Mouse (Mus musculus) hindbrain, embryonic 11.5 days (tissue): ENCODE results near the gene Pm20d1. TPM values are rescaled to one million over a fixed set of nuclear protein-coding genes. Genes with fewer than 3 reads are reported as not detected.

ENCODE experiments used
- ATAC-seq: fragments of 200-750 bp; cut with Nextera tagmentation; 2 replicates; pipeline ENCODE4 v1.8.0; 2017; ENCODE audit warnings: mild to moderate bottlenecking, moderate TSS enrichment, moderate library complexity; ENCODE audit not compliant: low FRiP score
- DNase-seq: peaks from one replicate; pipeline ENCODE4 v3.0.0-alpha.2; 2015; ENCODE audit warnings: low spot score
- H3K27ac ChIP-seq: fragments of 300-500 bp; sonication (generic); 2 replicates; pipeline ENCODE4 v1.5.1; 2014; ENCODE audit warnings: mild to moderate bottlenecking, low read depth, low read length
- H3K27me3 ChIP-seq: fragments of 300-500 bp; sonication (generic); 2 replicates; pipeline ENCODE4 v1.6.1; 2014; ENCODE audit warnings: mild to moderate bottlenecking, low read length, moderate library complexity, mixed read lengths; ENCODE audit not compliant: control insufficient read depth, insufficient read depth
- H3K36me3 ChIP-seq: fragments of 300-500 bp; sonication (generic); 2 replicates; pipeline ENCODE4 v1.6.1; 2014; ENCODE audit warnings: mild to moderate bottlenecking, low read length, moderate library complexity, mixed read lengths; ENCODE audit not compliant: control insufficient read depth, insufficient read depth
- H3K4me1 ChIP-seq: fragments of 300-500 bp; sonication (generic); replicated peaks from 2 replicates; pipeline ENCODE4 v1.6.1; 2014; ENCODE audit warnings: low read length, mixed read lengths; ENCODE audit not compliant: control insufficient read depth, insufficient read depth
- H3K4me2 ChIP-seq: fragments of 300-500 bp; sonication (generic); replicated peaks from 2 replicates; pipeline ENCODE4 v1.6.1; 2014; ENCODE audit warnings: mild to moderate bottlenecking, low read depth, low read length
- H3K4me3 ChIP-seq: fragments of 300-500 bp; sonication (generic); 2 replicates; pipeline ENCODE4 v1.5.1; 2014; ENCODE audit warnings: low read depth, low read length
- H3K9ac ChIP-seq: fragments of 300-500 bp; sonication (generic); 2 replicates; pipeline ENCODE4 v1.6.1; 2014; ENCODE audit warnings: low read depth, low read length
- H3K9me3 ChIP-seq: fragments of 300-500 bp; sonication (generic); 2 replicates; pipeline ENCODE4 v1.6.1; 2016; ENCODE audit warnings: low read length; ENCODE audit not compliant: control insufficient read depth
- WGBS: fragments of 180-500 bp; shearing (Covaris S2); extraction: QIAGEN DNeasy Blood & Tissue Kit; methylation state at CpG from one replicate; pipeline ENCODE4 v1.1.7; 2014; 5-methylcytosine and 5-hydroxymethylcytosine counted together
- polyA plus RNA-seq: library from polyadenylated mRNA; unstranded; fragments of >200 nt; fragmentation: Nextera tagmentation; extraction: Ambion mirVana; gene quantifications from 2 replicates; pipeline ENCODE4 v1.2.1, GENCODE M21; 2014

The Pm20d1 gene
- polyA plus RNA-seq, 1 experiment from 2014 or later, result 1.5 TPM

DNA sequence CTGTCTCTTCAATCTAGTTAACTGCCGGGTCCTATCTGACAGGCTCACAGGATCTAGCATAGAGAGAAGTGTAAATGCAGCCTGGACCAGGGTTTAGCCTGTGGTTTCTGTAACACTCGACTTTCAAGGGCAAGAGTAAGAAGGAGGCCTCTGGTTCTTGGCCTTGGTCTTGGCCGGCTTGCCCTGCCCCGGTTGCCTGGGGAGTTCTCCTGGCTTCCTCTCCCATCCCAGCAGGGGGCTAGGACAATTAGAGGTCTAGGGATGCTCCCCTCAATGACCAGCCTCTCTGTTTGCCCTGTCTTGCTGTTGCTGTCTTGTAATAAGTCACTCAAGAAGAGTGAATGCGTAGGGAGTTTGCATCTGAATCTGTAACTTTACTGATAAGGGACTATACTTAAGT lies 32.1 kb downstream of the Pm20d1 start:
- Histone ChIP-seq H3K4me1 (0 out of 2 replicates have a peak, but pooled peaks cover 3% of the 10 kb centered on the region), H3K27ac (no peak overlapping the region), H3K4me3 (0 out of 2 replicates have a peak overlapping the region, but pooled peaks have one; percentile 49), H3K36me3 (no peaks in the 10 kb centered on the region), H3K4me2 (peak overlapping the region; percentile 6), H3K27me3 (no peaks in the 10 kb centered on the region), H3K9ac (no peak overlapping the region), H3K9me3 (no peaks in the 10 kb centered on the region)
- WGBS, result 50% methylated on average over 5 of the region's 5 CpGs
- ATAC-seq, result no peak
- DNase-seq, result no peak

DNA sequence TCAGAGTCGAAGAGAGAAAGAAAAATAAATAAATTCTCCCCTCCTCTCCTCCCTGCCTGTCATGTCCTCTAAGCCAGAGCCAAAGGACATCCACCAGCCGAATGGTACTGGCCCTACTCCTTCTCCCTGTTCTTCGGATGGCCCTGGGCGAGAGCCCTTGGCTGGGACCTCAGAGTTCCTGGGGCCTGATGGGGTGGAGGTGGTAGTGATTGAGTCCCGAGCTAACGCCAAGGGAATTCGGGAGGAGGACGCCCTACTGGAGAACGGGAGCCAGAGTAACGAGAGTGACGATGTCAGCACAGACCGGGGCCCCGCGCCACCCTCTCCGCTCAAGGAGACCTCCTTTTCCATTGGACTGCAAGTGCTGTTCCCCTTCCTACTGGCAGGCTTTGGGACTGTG lies 33.4 kb downstream of the Pm20d1 start:
- DNase-seq (no peak), ATAC-seq (no peak)
- Histone ChIP-seq H3K27ac (no peak overlapping the region), H3K4me3 (no peak overlapping the region), H3K27me3 (no peaks in the 10 kb centered on the region), H3K9ac (no peak overlapping the region), H3K4me1 (0 out of 2 replicates have a peak, but pooled peaks cover 3% of the 10 kb centered on the region), H3K36me3 (no peaks in the 10 kb centered on the region), H3K4me2 (no peak overlapping the region), H3K9me3 (no peaks in the 10 kb centered on the region)
- 91% methylated on average over 15 of the region's 15 CpGs for WGBS

DNA sequence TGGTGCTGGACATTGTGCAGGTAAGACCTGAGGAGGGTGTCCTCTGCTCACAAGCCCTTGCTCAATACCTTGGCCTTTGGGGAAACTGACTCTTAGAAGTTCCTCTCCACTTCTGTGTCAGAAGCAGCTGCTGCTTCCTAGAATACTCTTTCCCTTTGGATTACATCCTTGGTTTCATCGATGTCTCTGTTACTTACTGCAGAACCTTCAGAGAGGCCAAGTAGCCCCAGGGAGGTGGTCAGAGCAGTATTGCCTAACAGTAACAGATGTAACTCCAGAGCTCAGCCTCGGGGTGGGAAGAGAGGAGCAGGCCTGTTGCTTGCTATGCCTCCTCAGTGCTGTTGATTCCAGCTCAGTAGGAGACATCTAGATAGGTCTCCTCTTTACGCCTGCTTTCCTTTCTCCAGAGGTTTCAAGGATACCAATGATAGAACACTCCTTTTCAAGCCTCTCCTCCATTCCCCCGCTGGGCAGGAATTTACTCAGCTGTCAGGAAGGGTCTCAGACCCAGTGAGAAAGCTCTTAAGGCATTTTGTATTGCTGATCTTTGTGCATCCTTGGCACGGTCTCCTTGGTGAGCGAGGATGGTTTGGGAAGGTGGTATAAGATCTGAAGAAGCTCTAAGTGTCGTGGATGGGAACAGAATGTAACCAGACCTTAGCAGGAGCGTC lies 33.9 kb downstream of the Pm20d1 start:
- H3K36me3 ChIP-seq, result no peaks in the 10 kb centered on the region
- DNase-seq (no peak), ATAC-seq (no peak)
- WGBS, result 73% methylated on average over 8 of the region's 8 CpGs
- H3K9ac ChIP-seq, result no peak overlapping the region
- H3K27ac ChIP-seq, result no peak overlapping the region
- H3K27me3 ChIP-seq, result no peaks in the 10 kb centered on the region
- H3K9me3 ChIP-seq, result no peaks in the 10 kb centered on the region
- 0 out of 2 replicates have a peak, but pooled peaks cover 3% of the 10 kb centered on the region for H3K4me1 ChIP-seq
- no peak overlapping the region for H3K4me2 ChIP-seq
- H3K4me3 ChIP-seq, result no peak overlapping the region

DNA sequence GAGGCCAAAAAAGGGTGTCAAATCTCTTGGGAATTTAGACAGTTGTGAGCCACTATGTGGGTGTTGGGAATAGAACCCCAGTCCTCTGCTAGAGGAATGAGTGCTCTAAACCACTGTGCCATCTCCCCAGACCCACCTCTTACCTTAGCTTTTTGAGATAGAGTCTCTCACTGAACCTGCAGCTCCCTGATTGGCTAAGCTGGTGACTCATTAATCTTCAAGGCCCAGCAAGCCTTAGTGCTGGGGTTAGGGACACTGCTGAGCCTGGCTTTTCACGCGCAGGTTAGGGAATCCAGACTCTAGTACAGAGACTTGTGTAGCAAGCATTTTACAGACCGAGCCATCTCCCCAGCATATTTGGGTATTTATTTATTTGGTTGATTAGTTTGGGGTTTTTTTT lies 39.9 kb downstream of the Pm20d1 start:
- no peaks in the 10 kb centered on the region for H3K4me1 ChIP-seq
- no peak overlapping the region for H3K27ac ChIP-seq
- H3K9ac ChIP-seq, result no peak overlapping the region
- H3K36me3 ChIP-seq, result no peaks in the 10 kb centered on the region
- H3K4me2 ChIP-seq, result no peak overlapping the region
- WGBS, result 78% methylated on average over 3 of the region's 3 CpGs
- H3K9me3 ChIP-seq, result no peaks in the 10 kb centered on the region
- H3K4me3 ChIP-seq, result no peak overlapping the region
- ATAC-seq (no peak), DNase-seq (no peak)
- no peaks in the 10 kb centered on the region for H3K27me3 ChIP-seq

DNA sequence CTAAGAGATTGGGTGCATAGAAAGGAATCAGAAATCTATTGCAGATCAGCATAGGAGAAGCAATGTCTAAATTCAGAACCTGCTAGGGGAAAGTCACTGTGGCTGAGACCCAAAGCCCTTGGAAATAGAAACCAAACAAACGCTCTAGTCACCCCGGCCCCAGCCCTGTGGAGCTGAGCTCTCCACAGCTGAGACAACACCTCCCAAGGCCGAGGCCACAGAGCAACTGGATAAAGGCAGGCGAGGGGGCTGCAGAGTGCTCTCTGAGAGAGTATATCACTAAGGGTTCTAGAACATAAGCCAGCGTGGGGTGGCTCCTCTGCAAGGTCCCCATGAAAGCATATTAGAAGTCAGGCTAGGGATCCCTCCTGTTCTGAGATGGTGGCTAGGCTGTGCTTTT lies 41.4 kb downstream of the Pm20d1 start:
- Histone ChIP-seq H3K27me3 (no peaks in the 10 kb centered on the region), H3K4me1 (no peaks in the 10 kb centered on the region), H3K27ac (no peak overlapping the region), H3K4me2 (no peak overlapping the region), H3K4me3 (no peak overlapping the region), H3K36me3 (no peaks in the 10 kb centered on the region), H3K9ac (no peak overlapping the region), H3K9me3 (no peaks in the 10 kb centered on the region)
- WGBS, result 65% methylated on average over 5 of the region's 5 CpGs
- DNase-seq, result no peak
- ATAC-seq, result no peak

DNA sequence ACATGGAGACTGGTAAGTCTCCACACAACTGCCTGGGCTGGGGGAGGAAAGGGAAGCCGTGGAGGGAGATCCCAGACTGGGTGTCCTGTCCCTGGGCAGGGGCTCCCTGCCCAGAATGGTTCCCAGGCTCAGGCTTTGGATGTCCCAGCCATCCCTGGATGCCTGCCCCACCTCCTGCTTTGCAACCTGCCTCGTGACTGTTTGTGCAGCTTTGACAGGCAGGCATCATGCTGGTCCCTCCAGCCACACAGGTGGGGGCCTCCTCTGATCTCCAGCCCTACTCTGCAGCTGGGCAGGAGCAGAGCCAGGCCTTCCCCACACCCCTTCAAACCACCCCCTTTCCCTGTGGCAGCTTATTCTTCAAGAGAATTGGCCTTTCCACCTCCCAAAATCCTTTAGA lies 42.1 kb downstream of the Pm20d1 start:
- WGBS, result 23% methylated on average over 2 of the region's 2 CpGs
- Histone ChIP-seq H3K36me3 (no peaks in the 10 kb centered on the region), H3K27ac (no peak overlapping the region), H3K4me1 (no peaks in the 10 kb centered on the region), H3K9me3 (no peaks in the 10 kb centered on the region), H3K27me3 (no peaks in the 10 kb centered on the region), H3K4me3 (no peak overlapping the region), H3K9ac (no peak overlapping the region), H3K4me2 (no peak overlapping the region)
- ATAC-seq (no peak), DNase-seq (no peak)

DNA sequence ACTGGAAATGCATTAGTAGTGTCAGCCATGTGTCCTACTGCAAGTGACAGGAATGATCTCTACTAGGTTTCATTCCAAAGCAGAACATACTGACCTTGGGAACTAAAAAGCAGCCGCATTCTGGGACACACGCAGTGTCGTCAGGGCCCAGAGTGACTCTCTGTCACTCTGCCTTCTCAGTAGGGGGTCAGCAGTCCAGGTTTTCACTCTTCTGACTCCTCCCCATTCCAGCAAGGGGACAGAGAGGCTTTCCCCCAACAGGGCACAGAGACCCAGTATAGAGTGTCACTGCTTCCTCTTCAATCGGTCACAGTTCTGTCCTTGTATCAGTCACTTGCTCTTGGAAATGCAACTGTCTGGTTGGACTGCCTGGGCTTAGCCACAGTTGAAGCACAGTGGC lies 45.0 kb downstream of the Pm20d1 start:
- no peak for ATAC-seq
- Histone ChIP-seq H3K4me3 (no peak overlapping the region), H3K9ac (no peak overlapping the region), H3K27me3 (no peaks in the 10 kb centered on the region), H3K4me1 (no peaks in the 10 kb centered on the region), H3K4me2 (no peak overlapping the region), H3K9me3 (no peaks in the 10 kb centered on the region), H3K27ac (no peak overlapping the region), H3K36me3 (no peaks in the 10 kb centered on the region)
- DNase-seq, result no peak
- WGBS, result 70% methylated on average over 4 of the region's 4 CpGs

DNA sequence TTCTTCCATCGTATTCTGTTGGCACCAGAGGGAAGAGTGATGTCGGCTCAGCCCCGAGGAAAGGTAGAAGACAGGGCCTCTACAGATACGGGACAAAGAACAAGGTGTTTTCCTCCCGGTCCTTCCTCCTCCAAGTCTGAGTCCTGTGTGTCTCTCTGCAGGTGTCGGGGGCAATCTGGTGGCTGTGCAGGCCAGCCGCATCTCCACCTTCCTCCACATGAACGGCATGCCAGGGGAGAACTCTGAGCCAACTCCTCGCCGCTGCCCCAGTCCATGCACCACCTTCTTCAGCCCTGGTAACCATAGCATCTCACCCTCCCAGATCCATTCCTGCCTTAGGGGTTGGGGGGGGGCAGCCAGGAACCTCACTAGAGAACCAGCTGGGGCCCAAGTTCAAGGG lies 46.6 kb downstream of the Pm20d1 start:
- WGBS, result 90% methylated on average over 10 of the region's 10 CpGs
- no peak for ATAC-seq
- H3K9me3 ChIP-seq, result no peaks in the 10 kb centered on the region

DNA sequence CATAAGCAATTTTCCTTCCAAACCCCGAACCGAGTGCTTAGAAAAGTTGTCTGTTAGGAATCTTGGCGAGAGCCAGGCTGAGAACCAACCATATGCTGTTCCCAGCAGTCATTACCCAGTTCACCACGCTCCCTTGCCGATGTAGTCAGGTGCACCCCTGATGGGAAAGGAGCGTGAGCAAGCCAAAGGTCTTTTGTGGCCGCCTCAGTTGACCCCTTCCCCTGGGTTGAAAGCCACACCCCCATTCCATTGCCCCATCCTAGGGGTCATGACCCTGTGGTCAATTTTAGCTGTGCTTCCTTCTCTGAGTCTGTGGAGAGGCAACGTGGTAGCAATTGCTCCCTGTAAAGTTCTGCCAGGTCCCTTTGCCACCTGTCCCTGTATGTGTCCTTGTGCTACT lies 47.7 kb downstream of the Pm20d1 start:
- Histone ChIP-seq H3K4me1 (no peaks in the 10 kb centered on the region), H3K27me3 (no peaks in the 10 kb centered on the region), H3K9me3 (no peaks in the 10 kb centered on the region), H3K4me2 (no peak overlapping the region), H3K27ac (no peak overlapping the region), H3K9ac (no peak overlapping the region), H3K36me3 (no peaks in the 10 kb centered on the region), H3K4me3 (no peak overlapping the region)
- ATAC-seq (no peak), DNase-seq (no peak)
- WGBS, result 40% methylated on average over 8 of the region's 8 CpGs

More for the DNA sequence above, 46.6 kb downstream of the Pm20d1 start:
- Histone ChIP-seq H3K9ac (no peak overlapping the region), H3K27me3 (no peaks in the 10 kb centered on the region), H3K4me1 (no peaks in the 10 kb centered on the region), H3K4me3 (no peak overlapping the region), H3K36me3 (no peaks in the 10 kb centered on the region), H3K27ac (no peak overlapping the region), H3K4me2 (no peak overlapping the region)
- DNase-seq, result no peak
